Mouse (Mus musculus) midbrain, postnatal 0 days (tissue): Measurements from ENCODE around the gene Clec9a. TPM values are rescaled to one million over a fixed set of nuclear protein-coding genes. Genes with fewer than 3 reads are reported as not detected.
A peak's percentile ranks its signal among the peaks of the same experiment; 100 is the strongest.

ENCODE experiments used
- ATAC-seq: fragments of 200-750 bp; cut with Nextera tagmentation; 2 replicates; pipeline ENCODE4 v1.8.0; 2017; ENCODE audit warnings: moderate number of reproducible peaks, mild to moderate bottlenecking, moderate TSS enrichment, moderate library complexity; ENCODE audit not compliant: low FRiP score
- DNase-seq: peaks from one replicate; pipeline ENCODE4 v3.0.0-alpha.2; 2015; ENCODE audit warnings: low spot score
- H3K27ac ChIP-seq: fragments of 300-500 bp; sonication (generic); 2 replicates; pipeline ENCODE4 v1.5.1; 2014; ENCODE audit warnings: low read depth, mild to moderate bottlenecking, low read length, mixed read lengths
- H3K27me3 ChIP-seq: fragments of 300-500 bp; sonication (generic); 2 replicates; pipeline ENCODE4 v1.6.1; 2014; ENCODE audit warnings: low read length, control low read depth, mixed read lengths; ENCODE audit not compliant: insufficient read depth
- H3K36me3 ChIP-seq: fragments of 300-500 bp; sonication (generic); 2 replicates; pipeline ENCODE4 v1.6.1; 2014; ENCODE audit warnings: low read length, control low read depth, mixed read lengths; ENCODE audit not compliant: insufficient read depth
- H3K4me1 ChIP-seq: fragments of 300-500 bp; sonication (generic); 2 replicates; pipeline ENCODE4 v1.6.1; 2014; ENCODE audit warnings: mild to moderate bottlenecking, control low read depth, antibody characterized with exemption, low read length, mixed read lengths; ENCODE audit not compliant: insufficient read depth
- H3K4me2 ChIP-seq: fragments of 300-500 bp; sonication (generic); 2 replicates; pipeline ENCODE4 v1.6.1; 2014; ENCODE audit warnings: low read depth, mild to moderate bottlenecking, low read length, mixed read lengths; ENCODE audit not compliant: poor library complexity, severe bottlenecking
- H3K4me3 ChIP-seq: fragments of 300-500 bp; sonication (generic); 2 replicates; pipeline ENCODE4 v1.5.1; 2014; ENCODE audit warnings: low read depth, mild to moderate bottlenecking, low read length, moderate library complexity
- H3K9ac ChIP-seq: fragments of 300-500 bp; sonication (generic); replicated peaks from 2 replicates; pipeline ENCODE4 v1.6.1; 2014; ENCODE audit warnings: mild to moderate bottlenecking, low read length, moderate library complexity, mixed read lengths; ENCODE audit not compliant: poor library complexity, severe bottlenecking
- H3K9me3 ChIP-seq: fragments of 300-500 bp; sonication (generic); 2 replicates; pipeline ENCODE4 v1.6.1; 2016; ENCODE audit warnings: low read length, control low read depth
- CTCF ChIP-seq: IDR thresholded peaks from 2 replicates; pipeline ENCODE4 v1.5.1; 2016; ENCODE audit warnings: antibody characterized with exemption, mild to moderate bottlenecking
- WGBS: fragments of 180-500 bp; shearing (Covaris S2); extraction: QIAGEN DNeasy Blood & Tissue Kit; methylation state at CpG from one replicate; pipeline ENCODE4 v1.1.7; 2014; 5-methylcytosine and 5-hydroxymethylcytosine counted together
- polyA plus RNA-seq: library from polyadenylated mRNA; unstranded; fragments of >200 nt; fragmentation: Nextera tagmentation; extraction: Ambion mirVana; gene quantifications from 2 replicates; pipeline ENCODE4 v1.2.1, GENCODE M21; 2015
- total RNA-seq: library from RNA; depleted of rRNA; stranded (reverse); fragments of >200 nt; gene quantifications from 2 replicates; pipeline ENCODE4 v1.2.3, GENCODE M21; 2014

Clec9a gene
- total and polyA plus RNA-seq, 2 experiments from 2014 or later, result 0.07 TPM; not detected in 1

DNA sequence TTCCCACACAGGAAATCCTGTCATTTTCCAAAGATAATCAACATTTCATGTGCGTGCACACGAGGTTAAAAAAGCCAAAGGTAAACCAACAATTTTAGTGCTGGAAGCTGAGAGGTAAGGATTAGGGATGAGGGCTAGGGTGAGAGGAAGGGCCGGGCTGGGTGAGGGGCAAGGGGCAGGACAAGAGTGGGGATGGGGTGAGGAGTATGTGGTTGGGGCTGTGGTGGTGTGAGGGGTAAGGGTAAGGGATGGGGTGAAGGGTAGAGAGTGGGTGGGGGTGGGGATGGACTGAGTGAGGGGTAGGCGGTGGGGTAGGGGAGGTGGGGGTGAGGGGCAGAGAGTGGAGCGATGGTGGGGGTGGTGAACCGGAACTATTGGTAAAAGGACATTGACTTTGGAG lies 14.9 kb upstream of the Clec9a start:
- ATAC-seq, result peak; percentile 66; the same call in 1 of the 2 replicates

DNA sequence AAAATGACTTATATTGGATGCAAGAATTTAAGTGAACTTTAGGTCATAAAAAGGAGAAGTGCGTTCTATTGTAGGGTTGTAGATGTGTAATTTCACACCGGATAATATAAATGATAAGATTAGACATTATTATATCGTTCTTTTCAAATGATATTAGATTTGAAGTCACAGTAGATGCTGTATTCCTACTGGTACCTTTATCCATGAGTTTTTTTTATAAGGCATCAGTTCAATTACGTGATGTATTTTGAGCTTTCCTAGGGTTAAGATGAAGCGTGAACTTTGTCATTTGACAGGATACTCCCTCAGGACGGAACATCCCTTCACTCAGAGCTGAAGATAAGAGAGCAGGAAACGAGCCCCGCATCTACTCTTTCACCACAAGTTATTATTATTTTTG lies 11.7 kb upstream of the Clec9a start, which contains the start of gene Clec1b:
Gene Clec1b (plus strand): TSS at position 301 of the 400 bp plus-strand sequence.
- no peaks in the 10 kb centered on the region for H3K9me3 ChIP-seq
- H3K27me3 ChIP-seq, result no peaks in the 10 kb centered on the region
- no peak within 1 kb of the TSS for H3K4me2 ChIP-seq
- no peak within 1 kb of the TSS for H3K27ac ChIP-seq
- DNase-seq, result no peak
- no peak for ATAC-seq
- H3K9ac ChIP-seq, result no peak within 1 kb of the TSS
- H3K4me3 ChIP-seq, result no peak within 1 kb of the TSS
- TF ChIP-seq CTCF, result no peak
- H3K4me1 ChIP-seq, result no peaks in the 10 kb centered on the region
- WGBS, result 85% methylated on average over 8 of the region's 8 CpGs
- H3K36me3 ChIP-seq, result no peaks in the 10 kb centered on the region

More for the DNA sequence above, 14.9 kb upstream of the Clec9a start:
- Histone ChIP-seq H3K4me3 (no peak overlapping the region), H3K9ac (no peak overlapping the region), H3K27me3 (no peaks in the 10 kb centered on the region), H3K4me2 (no peak overlapping the region), H3K27ac (no peak overlapping the region), H3K36me3 (no peaks in the 10 kb centered on the region), H3K4me1 (no peaks in the 10 kb centered on the region), H3K9me3 (no peaks in the 10 kb centered on the region)
- 79% methylated on average over 6 of the region's 6 CpGs for WGBS
- no peak for DNase-seq
- TF ChIP-seq CTCF, result no peak

- no peaks in the 10 kb centered on the region for H3K9me3 ChIP-seq
- ATAC-seq, result no peak
- WGBS, result 52% methylated on average over 6 of the region's 6 CpGs
Observed at GRCm38 (mm10) chr6:129399945-129400344, 8.7 kb upstream of the Clec9a start.

DNA sequence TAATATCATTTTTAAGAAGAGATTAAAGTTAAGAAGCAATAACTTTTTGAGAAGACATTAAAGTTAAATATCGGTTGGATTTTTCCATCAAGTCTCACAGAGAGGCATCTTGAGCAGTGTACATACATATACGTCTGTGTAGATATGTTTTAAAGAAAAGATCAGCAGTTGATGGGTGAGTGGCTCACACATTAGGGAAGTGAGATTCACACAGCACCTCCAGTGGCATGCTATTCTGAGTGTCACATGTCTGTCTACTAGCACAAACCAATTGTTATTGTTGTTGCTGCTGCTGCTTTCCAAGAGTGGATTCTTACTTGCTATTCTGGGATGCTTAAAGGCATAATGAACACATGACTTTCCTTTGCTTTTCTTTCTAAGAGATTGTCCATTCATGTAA lies 6.3 kb upstream of the Clec9a start:
- Histone ChIP-seq H3K4me3 (no peak overlapping the region), H3K36me3 (no peaks in the 10 kb centered on the region), H3K27me3 (no peaks in the 10 kb centered on the region), H3K9ac (no peak overlapping the region), H3K9me3 (no peaks in the 10 kb centered on the region), H3K4me2 (no peak overlapping the region), H3K27ac (no peak overlapping the region), H3K4me1 (no peaks in the 10 kb centered on the region)
- no peak for TF ChIP-seq CTCF
- ATAC-seq (no peak), DNase-seq (no peak)
- WGBS, result 95% methylated on average over 2 of the region's 2 CpGs

More at GRCm38 (mm10) chr6:129399945-129400344, 8.7 kb upstream of the Clec9a start:
- Histone ChIP-seq H3K27me3 (no peaks in the 10 kb centered on the region), H3K4me1 (no peaks in the 10 kb centered on the region), H3K27ac (no peak overlapping the region), H3K4me2 (no peak overlapping the region), H3K9ac (no peak overlapping the region), H3K36me3 (no peaks in the 10 kb centered on the region), H3K4me3 (no peak overlapping the region)
- no peak for TF ChIP-seq CTCF
- no peak for DNase-seq

GRCm38 (mm10) chr6:129403391-129403790 lies 5.3 kb upstream of the Clec9a start:
- H3K4me2 ChIP-seq, result no peak overlapping the region
- no peak overlapping the region for H3K4me3 ChIP-seq
- no peak for DNase-seq
- no peak for TF ChIP-seq CTCF
- ATAC-seq, result no peak
- 27% methylated on average over 6 of the region's 6 CpGs for WGBS
- H3K9ac ChIP-seq, result no peak overlapping the region
- H3K36me3 ChIP-seq, result no peaks in the 10 kb centered on the region
- no peaks in the 10 kb centered on the region for H3K27me3 ChIP-seq
- no peaks in the 10 kb centered on the region for H3K9me3 ChIP-seq
- H3K4me1 ChIP-seq, result no peaks in the 10 kb centered on the region
- no peak overlapping the region for H3K27ac ChIP-seq

DNA sequence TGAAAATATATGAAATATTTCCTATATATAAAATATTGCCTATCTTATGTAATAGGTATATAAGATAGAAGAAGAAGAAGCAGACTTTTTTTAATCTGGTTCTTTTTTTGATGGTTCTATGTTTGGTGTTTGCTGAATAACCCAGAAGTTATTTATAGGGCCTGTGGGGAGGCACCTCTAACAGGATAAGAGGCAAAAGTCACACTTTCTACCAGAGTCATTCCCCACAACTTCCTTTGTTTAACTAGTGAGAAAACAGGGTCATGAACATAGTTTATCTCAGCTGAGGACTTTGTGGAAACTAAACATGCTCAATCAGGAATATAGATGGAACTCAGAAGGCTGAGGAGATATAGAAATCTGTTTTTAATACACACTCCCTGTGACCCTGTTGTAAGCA lies 2.7 kb upstream of the Clec9a start:
- TF ChIP-seq CTCF, result no peak
- no peak overlapping the region for H3K4me3 ChIP-seq
- ATAC-seq (no peak), DNase-seq (no peak)
- H3K9me3 ChIP-seq, result no peaks in the 10 kb centered on the region
- no peak overlapping the region for H3K9ac ChIP-seq
- no peak overlapping the region for H3K27ac ChIP-seq
- H3K36me3 ChIP-seq, result no peaks in the 10 kb centered on the region
- no peak overlapping the region for H3K4me2 ChIP-seq
- H3K4me1 ChIP-seq, result no peaks in the 10 kb centered on the region
- no peaks in the 10 kb centered on the region for H3K27me3 ChIP-seq
